Mouse (Mus musculus) ES-E14 (cell line): ENCODE results near the gene Myo16.

ENCODE experiments used
- HCFC1 ChIP-seq: IDR thresholded peaks from 2 replicates; pipeline ENCODE4 v1.6.1; 2012; ENCODE audit warnings: low read length, inconsistent platforms, borderline replicate concordance; ENCODE audit not compliant: insufficient read depth
- ZC3H11A ChIP-seq: IDR thresholded peaks from 2 replicates; pipeline ENCODE4 v1.6.1; 2012; ENCODE audit warnings: low read depth, mild to moderate bottlenecking, inconsistent platforms, low read length, borderline replicate concordance
- ZNF384 ChIP-seq: IDR thresholded peaks from 2 replicates; pipeline ENCODE4 v1.6.1; 2012; ENCODE audit warnings: low read depth, low read length, inconsistent platforms

DNA sequence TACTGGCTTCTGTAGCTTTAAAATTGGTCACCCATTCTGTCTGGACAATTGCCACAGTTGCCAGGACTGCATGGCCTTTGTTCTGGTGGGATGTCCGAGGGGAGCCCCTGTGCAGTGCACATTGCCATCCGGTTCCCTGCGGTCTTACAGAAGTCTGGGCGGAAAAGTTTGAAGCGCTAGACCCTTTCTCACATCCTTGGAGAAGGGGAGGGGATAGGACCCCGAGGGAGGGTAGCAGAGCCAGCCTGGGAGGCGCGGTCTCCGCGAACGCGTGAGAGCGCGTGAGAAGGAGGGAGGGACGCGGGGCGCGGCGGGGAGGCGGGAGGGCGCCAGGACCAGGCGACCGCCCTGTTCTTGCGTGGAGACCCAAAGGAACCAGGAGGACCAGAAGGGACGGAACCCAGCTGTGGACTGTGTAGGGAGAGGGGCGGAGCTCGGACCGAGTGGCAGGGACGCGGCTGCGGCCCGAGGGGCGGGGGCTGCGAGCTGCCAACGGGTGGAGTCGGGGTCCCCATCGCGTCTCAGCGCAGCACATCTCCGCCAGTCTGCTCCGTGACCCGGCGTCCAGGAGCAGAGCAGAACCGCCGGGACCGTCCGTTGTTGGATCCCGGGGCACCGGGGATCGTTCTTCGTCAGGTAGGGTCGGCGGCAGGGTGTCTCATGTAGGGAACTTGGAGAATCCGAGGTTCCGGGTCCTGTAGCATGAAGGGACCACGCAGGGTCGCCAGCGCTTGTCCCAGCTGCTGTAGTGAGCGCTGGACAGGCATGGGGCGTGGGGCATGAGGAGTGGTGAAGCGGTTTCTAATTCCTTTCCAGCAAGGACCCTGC is at the start of gene Myo16:
- TF ChIP-seq ZC3H11A (no peak), ZNF384 (no peak), HCFC1 (0 out of 2 replicates have a peak, but pooled peaks have one; percentile 20)
